Mouse (Mus musculus) liver, postnatal 0 days (tissue): ENCODE measurements around the gene Idi1. TPM values are rescaled to one million over a fixed set of nuclear protein-coding genes. Genes with fewer than 3 reads are reported as not detected.

Experiments
- ATAC-seq: fragments of 200-750 bp; cut with Nextera tagmentation; 2 replicates; pipeline ENCODE4 v1.8.0; 2017; ENCODE audit warnings: mild to moderate bottlenecking, moderate library complexity
- DNase-seq: peaks from one replicate; pipeline ENCODE4 v3.0.0-alpha.2; 2016
- H3K27ac ChIP-seq: fragments of 300-500 bp; sonication (generic); 2 replicates; pipeline ENCODE4 v1.5.1; 2014; ENCODE audit warnings: antibody characterized with exemption, moderate library complexity, mild to moderate bottlenecking, low read depth
- H3K27me3 ChIP-seq: fragments of 300-500 bp; sonication (generic); 2 replicates; pipeline ENCODE4 v1.6.1; 2014; ENCODE audit warnings: low read length, control low read depth, mixed read lengths; ENCODE audit not compliant: insufficient read depth
- H3K36me3 ChIP-seq: fragments of 300-500 bp; sonication (generic); replicated peaks from 2 replicates; pipeline ENCODE4 v1.6.1; 2014; ENCODE audit warnings: mild to moderate bottlenecking, control low read depth, low read length, moderate library complexity, mixed read lengths; ENCODE audit not compliant: insufficient read depth
- H3K4me1 ChIP-seq: fragments of 300-500 bp; sonication (generic); 2 replicates; pipeline ENCODE4 v1.6.1; 2014; ENCODE audit warnings: antibody characterized with exemption, mild to moderate bottlenecking, control low read depth; ENCODE audit not compliant: insufficient read depth
- H3K4me2 ChIP-seq: fragments of 300-500 bp; sonication (generic); 2 replicates; pipeline ENCODE4 v1.6.1; 2014; ENCODE audit warnings: low read depth, mild to moderate bottlenecking, low read length, moderate library complexity, mixed read lengths
- H3K4me3 ChIP-seq: fragments of 300-500 bp; sonication (generic); 2 replicates; pipeline ENCODE4 v1.5.1; 2014; ENCODE audit warnings: low read depth, low read length
- H3K9ac ChIP-seq: fragments of 300-500 bp; sonication (generic); replicated peaks from 2 replicates; pipeline ENCODE4 v1.6.1; 2014; ENCODE audit warnings: mild to moderate bottlenecking, moderate library complexity
- H3K9me3 ChIP-seq: fragments of 300-500 bp; sonication (generic); 2 replicates; pipeline ENCODE4 v1.6.1; 2016; ENCODE audit warnings: mild to moderate bottlenecking, control low read depth, low read length, mixed read lengths
- CTCF ChIP-seq: sonication (generic); IDR thresholded peaks from 2 replicates; pipeline ENCODE4 v1.5.1; 2016; ENCODE audit warnings: antibody characterized with exemption, low read depth
- EP300 ChIP-seq: IDR thresholded peaks from 2 replicates; pipeline ENCODE4 v1.6.1; 2016; ENCODE audit warnings: antibody characterized with exemption, low read depth, mild to moderate bottlenecking
- WGBS: fragments of 180-500 bp; shearing (Covaris S2); extraction: QIAGEN DNeasy Blood & Tissue Kit; methylation state at CpG from one replicate; pipeline ENCODE4 v1.1.7; 2014; ENCODE audit not compliant: insufficient replicate concordance; 5-methylcytosine and 5-hydroxymethylcytosine counted together
- polyA plus RNA-seq: library from polyadenylated mRNA; unstranded; fragments of >200 nt; fragmentation: Nextera tagmentation; extraction: Ambion mirVana; gene quantifications from 2 replicates; pipeline ENCODE4 v1.2.1, GENCODE M21; 2015

Idi1 gene
- polyA plus RNA-seq, 1 experiment from 2014 or later, result 35.0 TPM

GRCm38 (mm10) chr13:8864990-8865389 lies 20.3 kb upstream of the Idi1 start:
- Histone ChIP-seq H3K27me3 (no peaks in the 10 kb centered on the region), H3K4me3 (no peak overlapping the region), H3K9me3 (no peaks in the 10 kb centered on the region), H3K27ac (no peak overlapping the region), H3K9ac (no peak overlapping the region), H3K36me3 (peaks cover 16% of the 10 kb centered on the region), H3K4me1 (peaks cover 7% of the 10 kb centered on the region), H3K4me2 (no peak overlapping the region)
- no peak for TF ChIP-seq CTCF
- no peak for TF ChIP-seq EP300
- DNase-seq (no peak), ATAC-seq (no peak)
- 75% methylated on average over 3 of the region's 3 CpGs for WGBS

- ATAC-seq, result no peak
- 80% methylated on average over 7 of the region's 7 CpGs for WGBS
- H3K27me3 ChIP-seq, result no peaks in the 10 kb centered on the region
- H3K27ac ChIP-seq, result no peak overlapping the region
- H3K9ac ChIP-seq, result no peak overlapping the region
- TF ChIP-seq CTCF (no peak), EP300 (no peak)
- no peak overlapping the region for H3K4me2 ChIP-seq
- no peaks in the 10 kb centered on the region for H3K9me3 ChIP-seq
- H3K4me3 ChIP-seq, result no peak overlapping the region
- peaks cover 12% of the 10 kb centered on the region for H3K36me3 ChIP-seq
- no peak for DNase-seq
- H3K4me1 ChIP-seq, result peaks cover 8% of the 10 kb centered on the region
Observed at GRCm38 (mm10) chr13:8866612-8867011, 18.7 kb upstream of the Idi1 start.

- Histone ChIP-seq H3K4me1 (peaks cover 8% of the 10 kb centered on the region), H3K4me2 (peak overlapping the region; percentile 85), H3K9me3 (no peaks in the 10 kb centered on the region), H3K4me3 (peak overlapping the region; percentile 96), H3K27ac (peak overlapping the region; percentile 97; the same call in 1 of the 2 replicates), H3K36me3 (peaks cover 12% of the 10 kb centered on the region), H3K9ac (peak overlapping the region; percentile 85), H3K27me3 (no peaks in the 10 kb centered on the region)
- WGBS, result 47% methylated on average over 5 of the region's 5 CpGs
- ATAC-seq (no peak), DNase-seq (no peak)
- TF ChIP-seq CTCF, result no peak
- TF ChIP-seq EP300, result no peak
Observed at GRCm38 (mm10) chr13:8869578-8870157, 15.6 kb upstream of the Idi1 start.

- peaks cover 8% of the 10 kb centered on the region for H3K36me3 ChIP-seq
- peak overlapping the region; percentile 85 for H3K4me2 ChIP-seq
- no peak for TF ChIP-seq EP300
- TF ChIP-seq CTCF, result no peak
- H3K27me3 ChIP-seq, result no peaks in the 10 kb centered on the region
- peaks cover 8% of the 10 kb centered on the region for H3K4me1 ChIP-seq
- H3K4me3 ChIP-seq, result peak overlapping the region; percentile 96
- no peaks in the 10 kb centered on the region for H3K9me3 ChIP-seq
- ATAC-seq (no peak), DNase-seq (no peak)
- 2% methylated on average over 9 of the region's 9 CpGs for WGBS
- H3K27ac ChIP-seq, result peak overlapping the region; percentile 97
- peak overlapping the region; percentile 85 for H3K9ac ChIP-seq
Observed at GRCm38 (mm10) chr13:8870160-8870509, 15.2 kb upstream of the Idi1 start.

- Histone ChIP-seq H3K36me3 (peaks cover 5% of the 10 kb centered on the region), H3K4me1 (peaks cover 8% of the 10 kb centered on the region), H3K9me3 (no peaks in the 10 kb centered on the region), H3K4me3 (peak overlapping the region; percentile 96), H3K9ac (peak overlapping the region; percentile 85), H3K4me2 (peak overlapping the region; percentile 85), H3K27ac (peak overlapping the region; percentile 97), H3K27me3 (no peaks in the 10 kb centered on the region)
- peak; percentile 70; the same call in 1 of the 2 replicates for TF ChIP-seq EP300
- peak; percentile 100 for TF ChIP-seq CTCF
- WGBS, result under 1% methylated on average over 57 of the region's 57 CpGs
- DNase-seq (peak; percentile 91), ATAC-seq (peak; percentile 90)
Observed at GRCm38 (mm10) chr13:8870510-8871313, 14.6 kb upstream of the Idi1 start.

- Histone ChIP-seq H3K4me1 (peaks cover 8% of the 10 kb centered on the region), H3K27me3 (no peaks in the 10 kb centered on the region), H3K4me2 (peak within 1 kb of the TSS; percentile 85), H3K9me3 (no peaks in the 10 kb centered on the region), H3K27ac (peak within 1 kb of the TSS; percentile 97), H3K9ac (peak within 1 kb of the TSS; percentile 85), H3K4me3 (peak within 1 kb of the TSS; percentile 96), H3K36me3 (peaks cover 4% of the 10 kb centered on the region; the same call in 1 of the 2 replicates)
- WGBS, result 2% methylated on average over 18 of the region's 18 CpGs
- DNase-seq (no peak), ATAC-seq (peak; percentile 59)
- TF ChIP-seq CTCF, result no peak
- TF ChIP-seq EP300, result no peak
Observed at GRCm38 (mm10) chr13:8871314-8871962, 13.9 kb upstream of the Idi1 start, which contains the start of gene Wdr37. Gene Wdr37 (minus strand): TSS chr13:8871909.
